Mouse (Mus musculus): Measurements from ENCODE around the gene Six2.

DNA sequence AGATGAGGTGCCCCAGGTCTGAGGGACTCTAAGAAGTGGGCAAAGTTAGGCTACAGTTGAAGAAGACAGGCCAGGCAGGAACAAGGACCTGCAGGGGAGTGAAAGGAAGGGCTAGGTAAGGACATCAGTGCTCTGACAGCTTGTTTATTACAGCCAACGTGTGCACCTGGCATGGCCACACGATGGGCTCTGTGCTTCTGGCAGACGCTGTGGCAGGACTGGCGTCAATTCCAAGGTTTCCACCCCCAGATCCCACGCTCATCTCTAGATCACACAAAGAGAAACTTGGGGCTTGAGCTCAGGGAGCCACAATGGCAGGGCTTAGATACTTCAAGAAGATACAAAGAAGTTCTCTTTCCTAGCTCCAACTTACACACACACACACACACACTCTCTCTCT lies 26.6 kb downstream of the Six2 start:
- TF ChIP-seq ZC3H11A (IDR thresholded peaks at IDR 0.05; ENCODE audit: borderline replicate concordance, low read depth, low read length), result no peak
- TF ChIP-seq HCFC1 (IDR thresholded peaks at IDR 0.05; ENCODE audit: borderline replicate concordance, insufficient read depth, low read length), result no peak
- no peak for TF ChIP-seq ZNF384 (IDR thresholded peaks at IDR 0.05; ENCODE audit: low read depth, low read length)
- no peak for TF ChIP-seq CHD2 (IDR thresholded peaks at IDR 0.05; ENCODE audit: low read depth, low read length)
